Mouse (Mus musculus): ENCODE measurements around the gene Bbs12. TPM values are rescaled to one million over a fixed set of nuclear protein-coding genes. Genes with fewer than 3 reads are reported as not detected.

The Bbs12 gene
- polyA plus RNA-seq, 1 experiment: 1.5 TPM

DNA sequence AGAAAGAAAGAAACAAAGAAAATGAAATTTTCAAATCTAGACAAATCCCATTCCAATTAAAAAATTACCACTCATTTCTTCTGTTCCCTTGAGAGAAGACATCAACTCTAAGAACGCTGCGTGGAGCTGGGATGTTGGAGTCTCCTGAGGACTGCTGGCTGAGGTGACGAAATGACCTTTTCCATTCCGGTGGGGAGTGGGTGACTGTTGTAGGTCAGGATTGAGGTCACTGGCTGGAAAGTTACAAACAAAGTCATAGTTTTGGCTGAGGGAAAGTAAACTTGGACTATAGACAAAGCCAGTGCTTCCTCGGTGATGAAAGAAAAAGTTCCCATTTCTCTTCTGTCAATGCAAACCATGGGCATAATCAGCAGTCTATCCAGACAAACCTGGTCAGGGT lies 30.5 kb downstream of the Bbs12 start:
- TF ChIP-seq POLR2A (IDR thresholded peaks at IDR 0.05; ENCODE audit: low read depth, low read length) (no peak), CTCF (conservative IDR thresholded peaks at IDR 0.05; ENCODE audit: insufficient read depth, insufficient read length, low read depth, low read length) (no peak)
- no peak overlapping the region for H3K27ac ChIP-seq (ENCODE audit: insufficient read depth, low read depth, low read length)
- H3K4me3 ChIP-seq (ENCODE audit: insufficient read depth, low read depth, low read length): no peak overlapping the region
- H3K36me3 ChIP-seq (ENCODE audit: control insufficient read depth, insufficient read depth, low read length): no peaks in the 10 kb centered on the region
- H3K4me1 ChIP-seq (ENCODE audit: control insufficient read depth, insufficient read depth, low read length): no peaks in the 10 kb centered on the region
- DNase-seq: no peak
- no peaks in the 10 kb centered on the region for H3K27me3 ChIP-seq (replicated peaks; ENCODE audit: control insufficient read depth, insufficient read depth, low read length)
- WGBS: 69% methylated on average over 5 of the region's 5 CpGs

DNA sequence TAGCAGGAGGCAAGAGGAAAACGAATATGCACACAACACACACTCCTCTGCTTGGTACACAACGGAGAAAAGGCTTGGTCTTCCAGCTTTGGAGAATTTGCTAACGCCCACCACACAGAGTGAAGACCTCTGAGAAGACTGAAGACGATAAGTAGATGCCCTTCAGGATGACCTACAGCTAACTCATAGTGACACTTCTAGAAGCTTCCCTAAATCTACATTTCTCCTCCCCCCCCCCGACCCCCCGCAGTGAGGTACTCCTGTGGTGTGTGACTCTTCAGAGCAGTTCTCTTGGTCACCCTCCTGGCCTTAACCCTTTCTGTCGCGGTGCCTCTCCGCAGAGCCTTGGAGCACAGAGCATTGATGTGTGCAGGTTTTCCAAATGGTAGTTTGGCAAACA lies 35.3 kb downstream of the Bbs12 start:
- Histone ChIP-seq H3K4me1 (ENCODE audit: control insufficient read depth, insufficient read depth, low read length) (no peaks in the 10 kb centered on the region), H3K4me3 (ENCODE audit: insufficient read depth, low read depth, low read length) (no peak overlapping the region), H3K27me3 (replicated peaks; ENCODE audit: control insufficient read depth, insufficient read depth, low read length) (peaks cover 2% of the 10 kb centered on the region), H3K36me3 (ENCODE audit: control insufficient read depth, insufficient read depth, low read length) (no peaks in the 10 kb centered on the region), H3K27ac (ENCODE audit: insufficient read depth, low read depth, low read length) (no peak overlapping the region)
- TF ChIP-seq CTCF (conservative IDR thresholded peaks at IDR 0.05; ENCODE audit: insufficient read depth, insufficient read length, low read depth, low read length) (no peak), POLR2A (IDR thresholded peaks at IDR 0.05; ENCODE audit: low read depth, low read length) (no peak)
- no peak for DNase-seq
- 39% methylated on average over 9 of the region's 9 CpGs for WGBS

DNA sequence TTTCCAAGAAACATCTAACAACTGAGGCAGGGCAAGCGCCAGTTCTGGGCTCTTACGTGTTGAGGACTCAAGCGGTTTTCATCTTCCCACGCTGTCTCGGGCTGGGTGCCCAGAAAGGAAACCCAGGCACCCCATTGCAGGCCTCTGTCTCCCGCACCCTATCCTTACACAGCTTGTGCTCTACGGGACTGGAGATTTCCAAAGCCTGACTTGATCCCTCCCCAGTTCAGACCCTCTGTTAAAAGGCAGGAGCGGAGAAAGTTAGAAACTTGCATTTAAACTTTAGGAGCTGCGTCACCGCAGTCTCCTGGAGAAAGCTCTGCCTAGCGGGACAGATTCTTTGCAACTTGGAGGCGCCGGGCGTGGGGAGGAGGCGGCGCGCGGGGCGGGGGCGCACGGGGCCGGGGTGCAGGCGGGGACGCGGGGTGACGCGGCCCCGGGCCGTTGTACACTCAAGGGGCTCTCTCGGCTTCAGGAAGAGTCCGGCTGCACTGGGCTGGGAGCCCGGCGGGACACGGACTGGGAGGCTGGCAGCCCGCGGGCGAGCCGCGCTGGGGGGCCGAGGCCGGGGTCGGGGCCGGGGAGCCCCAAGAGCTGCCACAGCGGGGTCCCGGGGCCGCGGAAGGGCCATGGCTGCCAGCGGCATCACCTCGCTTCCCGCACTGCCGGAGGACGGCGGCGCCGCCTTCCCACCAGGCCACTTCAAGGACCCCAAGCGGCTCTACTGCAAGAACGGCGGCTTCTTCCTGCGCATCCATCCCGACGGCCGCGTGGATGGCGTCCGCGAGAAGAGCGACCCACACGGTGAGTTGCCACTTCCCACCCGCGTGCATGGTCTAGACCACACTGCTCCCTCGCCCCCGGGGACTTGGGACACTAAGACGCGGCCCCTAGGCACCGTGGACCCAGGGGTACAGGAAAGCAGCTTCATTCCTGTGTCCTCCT lies 36.1 kb downstream of the Bbs12 start, which contains the start of gene Fgf2:
Fgf2 (plus strand) TSS at position 126 of the 945 bp plus-strand sequence.
- H3K36me3 ChIP-seq (ENCODE audit: control insufficient read depth, insufficient read depth, low read length): no peaks in the 10 kb centered on the region

GRCm38 (mm10) chr3:37349166-37349548 lies 36.8 kb downstream of the Bbs12 start:
- H3K27ac ChIP-seq (ENCODE audit: insufficient read depth, low read depth, low read length): no peak overlapping the region

More for the DNA sequence above, 36.1 kb downstream of the Bbs12 start, which contains the start of gene Fgf2:
- Histone ChIP-seq H3K4me3 (ENCODE audit: insufficient read depth, low read depth, low read length) (peak within 1 kb of the TSS; percentile 53), H3K27ac (ENCODE audit: insufficient read depth, low read depth, low read length) (no peak within 1 kb of the TSS; the same call in 1 of the 2 replicates), H3K4me1 (ENCODE audit: control insufficient read depth, insufficient read depth, low read length) (no peaks in the 10 kb centered on the region), H3K27me3 (replicated peaks; ENCODE audit: control insufficient read depth, insufficient read depth, low read length) (peaks cover 2% of the 10 kb centered on the region)
- WGBS: 1% methylated on average over 75 of the region's 75 CpGs
- no peak for TF ChIP-seq POLR2A (IDR thresholded peaks at IDR 0.05; ENCODE audit: low read depth, low read length)
- no peak for TF ChIP-seq CTCF (conservative IDR thresholded peaks at IDR 0.05; ENCODE audit: insufficient read depth, insufficient read length, low read depth, low read length)
- DNase-seq: peak; percentile 23

DNA sequence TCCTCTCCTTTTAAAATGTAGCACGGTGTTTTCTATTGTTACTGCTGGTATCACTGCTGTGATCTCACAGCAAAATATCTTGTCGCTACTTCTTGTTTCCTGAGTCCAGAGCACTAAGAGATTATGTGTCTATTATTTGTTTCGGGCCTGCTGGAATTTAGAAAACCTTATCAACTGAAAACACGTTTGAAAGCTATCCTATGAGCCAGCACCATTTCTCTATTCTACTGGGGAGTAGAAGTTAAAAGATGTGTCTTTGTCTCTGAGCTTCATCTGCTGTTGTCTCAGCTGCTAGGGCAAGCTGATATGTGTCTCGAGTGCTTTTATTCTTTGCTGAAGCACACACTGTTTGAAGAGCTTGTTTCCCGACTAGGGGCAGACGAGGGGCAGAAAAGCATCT lies 38.0 kb downstream of the Bbs12 start:
- H3K4me1 ChIP-seq (ENCODE audit: control insufficient read depth, insufficient read depth, low read length): no peaks in the 10 kb centered on the region
- 72% methylated on average over 7 of the region's 7 CpGs for WGBS
- no peaks in the 10 kb centered on the region for H3K36me3 ChIP-seq (ENCODE audit: control insufficient read depth, insufficient read depth, low read length)
- no peak overlapping the region for H3K27ac ChIP-seq (ENCODE audit: insufficient read depth, low read depth, low read length)
- H3K4me3 ChIP-seq (ENCODE audit: insufficient read depth, low read depth, low read length): no peak overlapping the region
- DNase-seq: no peak
- TF ChIP-seq POLR2A (IDR thresholded peaks at IDR 0.05; ENCODE audit: low read depth, low read length) (no peak), CTCF (conservative IDR thresholded peaks at IDR 0.05; ENCODE audit: insufficient read depth, insufficient read length, low read depth, low read length) (no peak)
- peaks cover 2% of the 10 kb centered on the region for H3K27me3 ChIP-seq (replicated peaks; ENCODE audit: control insufficient read depth, insufficient read depth, low read length)

More at GRCm38 (mm10) chr3:37349166-37349548, 36.8 kb downstream of the Bbs12 start:
- 25% methylated on average over 8 of the region's 8 CpGs for WGBS
- Histone ChIP-seq H3K36me3 (ENCODE audit: control insufficient read depth, insufficient read depth, low read length) (no peaks in the 10 kb centered on the region), H3K27me3 (replicated peaks; ENCODE audit: control insufficient read depth, insufficient read depth, low read length) (peaks cover 2% of the 10 kb centered on the region), H3K4me1 (ENCODE audit: control insufficient read depth, insufficient read depth, low read length) (no peaks in the 10 kb centered on the region), H3K4me3 (ENCODE audit: insufficient read depth, low read depth, low read length) (peak overlapping the region; percentile 53)
- TF ChIP-seq CTCF (conservative IDR thresholded peaks at IDR 0.05; ENCODE audit: insufficient read depth, insufficient read length, low read depth, low read length) (no peak), POLR2A (IDR thresholded peaks at IDR 0.05; ENCODE audit: low read depth, low read length) (no peak)
- no peak for DNase-seq

DNA sequence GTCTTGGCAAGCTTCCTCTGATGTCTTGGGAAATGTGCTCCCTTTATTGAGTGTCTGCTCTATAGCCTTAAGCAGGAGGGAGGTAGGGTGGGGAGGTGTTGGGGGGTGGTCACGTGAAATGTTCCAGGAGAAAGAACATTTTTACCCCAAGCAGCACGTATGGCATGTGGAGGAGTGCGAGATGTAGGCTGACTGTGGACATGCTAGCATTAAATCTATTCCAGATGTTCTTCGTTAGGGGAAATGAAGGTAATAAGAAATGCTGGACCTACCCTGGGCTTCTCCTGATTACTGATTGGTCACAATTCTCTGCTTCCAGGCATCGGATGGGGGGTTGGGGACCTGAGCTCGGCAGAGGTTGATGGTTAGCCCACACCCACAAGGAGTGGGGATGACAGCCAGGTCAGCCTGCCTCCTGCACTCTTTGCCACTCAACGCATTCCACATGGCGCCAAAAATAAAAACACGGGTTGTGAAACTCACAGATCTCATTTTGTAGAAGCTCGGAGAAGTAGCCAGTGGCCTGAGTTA lies 41.7 kb downstream of the Bbs12 start:
- no peak for DNase-seq
- no peaks in the 10 kb centered on the region for H3K36me3 ChIP-seq (ENCODE audit: control insufficient read depth, insufficient read depth, low read length)
- no peaks in the 10 kb centered on the region for H3K27me3 ChIP-seq (replicated peaks; ENCODE audit: control insufficient read depth, insufficient read depth, low read length)
- no peaks in the 10 kb centered on the region for H3K4me1 ChIP-seq (ENCODE audit: control insufficient read depth, insufficient read depth, low read length)
- TF ChIP-seq CTCF (conservative IDR thresholded peaks at IDR 0.05; ENCODE audit: insufficient read depth, insufficient read length, low read depth, low read length) (no peak), POLR2A (IDR thresholded peaks at IDR 0.05; ENCODE audit: low read depth, low read length) (no peak)
- WGBS: 76% methylated on average over 10 of the region's 10 CpGs
- H3K27ac ChIP-seq (ENCODE audit: insufficient read depth, low read depth, low read length): no peak overlapping the region
- no peak overlapping the region for H3K4me3 ChIP-seq (ENCODE audit: insufficient read depth, low read depth, low read length)

DNA sequence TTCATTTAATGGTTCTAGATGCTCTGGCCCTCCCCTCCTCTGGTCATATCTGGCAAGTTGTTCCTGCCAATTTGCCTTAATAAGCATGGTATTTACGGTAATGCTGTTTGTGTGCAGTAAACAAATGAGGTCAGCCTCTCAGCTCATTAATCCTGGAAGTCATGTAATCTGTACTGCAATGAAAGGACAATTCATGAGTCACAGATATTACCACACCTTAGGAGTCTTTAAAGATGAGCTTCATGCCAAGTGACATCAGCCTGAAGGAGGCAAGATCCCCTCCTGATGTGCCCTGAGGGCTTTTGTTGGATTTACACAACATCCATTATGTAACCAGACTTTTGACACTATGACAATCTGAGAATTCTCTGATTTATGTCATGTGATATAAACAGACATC lies 42.4 kb downstream of the Bbs12 start:
- H3K27me3 ChIP-seq (replicated peaks; ENCODE audit: control insufficient read depth, insufficient read depth, low read length): no peaks in the 10 kb centered on the region
- H3K27ac ChIP-seq (ENCODE audit: insufficient read depth, low read depth, low read length): no peak overlapping the region
- H3K4me1 ChIP-seq (ENCODE audit: control insufficient read depth, insufficient read depth, low read length): no peaks in the 10 kb centered on the region
- no peak overlapping the region for H3K4me3 ChIP-seq (ENCODE audit: insufficient read depth, low read depth, low read length)
- DNase-seq: no peak
- H3K36me3 ChIP-seq (ENCODE audit: control insufficient read depth, insufficient read depth, low read length): no peaks in the 10 kb centered on the region
- 76% methylated on average over 1 of the region's 1 CpGs for WGBS
- no peak for TF ChIP-seq CTCF (conservative IDR thresholded peaks at IDR 0.05; ENCODE audit: insufficient read depth, insufficient read length, low read depth, low read length)
- no peak for TF ChIP-seq POLR2A (IDR thresholded peaks at IDR 0.05; ENCODE audit: low read depth, low read length)

Data from kidney, adult 2 months (tissue).